Mouse (Mus musculus) ES-E14 (cell line): ENCODE measurements around the gene Gm17720.

Experiments
- CHD2 ChIP-seq: IDR thresholded peaks from 2 replicates; pipeline ENCODE4 v1.6.1; 2014; ENCODE audit warnings: mild to moderate bottlenecking, low read depth, low read length, inconsistent platforms
- HCFC1 ChIP-seq: IDR thresholded peaks from 2 replicates; pipeline ENCODE4 v1.6.1; 2012; ENCODE audit warnings: low read length, inconsistent platforms, borderline replicate concordance; ENCODE audit not compliant: insufficient read depth
- MAFK ChIP-seq: IDR thresholded peaks from 2 replicates; pipeline ENCODE4 v1.6.1; 2014; ENCODE audit warnings: mild to moderate bottlenecking, low read depth, low read length, inconsistent platforms; ENCODE audit not compliant: insufficient read depth
- ZC3H11A ChIP-seq: IDR thresholded peaks from 2 replicates; pipeline ENCODE4 v1.6.1; 2012; ENCODE audit warnings: low read depth, mild to moderate bottlenecking, inconsistent platforms, low read length, borderline replicate concordance
- ZNF384 ChIP-seq: IDR thresholded peaks from 2 replicates; pipeline ENCODE4 v1.6.1; 2012; ENCODE audit warnings: low read depth, low read length, inconsistent platforms

- no peak for TF ChIP-seq CHD2
- TF ChIP-seq ZNF384 = no peak
- no peak for TF ChIP-seq HCFC1
- TF ChIP-seq ZC3H11A = no peak
- TF ChIP-seq MAFK = no peak
Measured at GRCm38 (mm10) chr8:110058207-110058606, 44.3 kb downstream of the Gm17720 start.
